16 mouse cellular contexts compared by ENCODE assay signal in genomic region chr17:31088711-31089110, GRCm38 (mm10). TPM values are rescaled to one million over a fixed set of nuclear protein-coding genes. Genes with fewer than 3 reads are reported as not detected.
DNase-seq lines count a peak whose midpoint lies in the region; ATAC-seq and TF ChIP-seq lines count a peak whose summit lies in the region.
"Had no signal": no experiment of that assay in that cellular context is flagged by ENCODE, and none has a peak within 500 bp of the region (broad histone marks: within the 10 kb centered on the region; RNA-seq: fewer than 3 reads in every experiment).

No protein-coding gene starts in this region.

- H3K27me3 ChIP-seq in heart, embryonic 13.5 days (replicated peaks): no peaks in the 10 kb centered on the region
- H3K27me3 ChIP-seq in neural tube, embryonic 15.5 days (replicated peaks): no peaks in the 10 kb centered on the region
- H3K27me3 ChIP-seq in lung, embryonic 14.5 days (ENCODE audit: insufficient read depth, low read length): no peaks in the 10 kb centered on the region; the same call in 1 of the 2 replicates
- H3K27me3 ChIP-seq: heart, embryonic 15.5 days; limb, embryonic 12.5 days had no signal

- intact Hi-C loops in heart, postnatal 14 days (cut with DNase I): no loop called here

- no peak overlapping the region for H3K4me2 ChIP-seq in heart, embryonic 13.5 days
- no peak overlapping the region for H3K4me2 ChIP-seq in neural tube, embryonic 15.5 days
- H3K4me2 ChIP-seq in lung, embryonic 14.5 days: no peak overlapping the region
- H3K4me2 ChIP-seq: heart, embryonic 15.5 days; limb, embryonic 12.5 days had no signal

- 48% methylated on average over 5 of the region's 5 CpGs for WGBS in heart, embryonic 13.5 days
- 61% methylated on average over 5 of the region's 5 CpGs for WGBS in neural tube, embryonic 15.5 days
- WGBS in lung, embryonic 14.5 days: 37% methylated on average over 5 of the region's 5 CpGs

- H3K4me3 ChIP-seq in heart, embryonic 13.5 days: no peak overlapping the region
- no peak overlapping the region for H3K4me3 ChIP-seq in neural tube, embryonic 15.5 days (replicated peaks)
- no peak overlapping the region for H3K4me3 ChIP-seq in lung, embryonic 14.5 days (ENCODE audit: low read depth, low read length)
- H3K4me3 ChIP-seq: heart, embryonic 15.5 days; limb, embryonic 12.5 days; myocyte had no signal

- no peak for ATAC-seq in heart, embryonic 13.5 days (ENCODE audit: extremely low read depth, insufficient number of reproducible peaks, low FRiP score, low TSS enrichment)
- no peak for ATAC-seq in neural tube, embryonic 15.5 days (ENCODE audit: low FRiP score)
- ATAC-seq in lung, embryonic 14.5 days (ENCODE audit: insufficient read depth): no peak

- H3K27ac ChIP-seq in heart, embryonic 13.5 days (replicated peaks): 0 out of 2 replicates have a peak overlapping the region, but pooled peaks have one; percentile 57
- 0 out of 2 replicates have a peak overlapping the region, but pooled peaks have one; percentile 56 for H3K27ac ChIP-seq in neural tube, embryonic 15.5 days (replicated peaks)
- no peak overlapping the region; the same call in 1 of the 2 replicates for H3K27ac ChIP-seq in lung, embryonic 14.5 days (ENCODE audit: low read depth)

- H3K9me3 ChIP-seq in heart, embryonic 13.5 days: peaks cover 5% of the 10 kb centered on the region
- H3K9me3 ChIP-seq in neural tube, embryonic 15.5 days (replicated peaks): no peaks in the 10 kb centered on the region
- no peaks in the 10 kb centered on the region for H3K9me3 ChIP-seq in lung, embryonic 14.5 days (ENCODE audit: low read depth, low read length)
- H3K9me3 ChIP-seq: heart, embryonic 15.5 days; limb, embryonic 12.5 days had no signal

- TF ChIP-seq CTCF in lung, embryonic 14.5 days (IDR thresholded peaks at IDR 0.05; ENCODE audit: low read depth): peak; percentile 29; the same call in 1 of the 2 replicates

- peaks cover 46% of the 10 kb centered on the region for H3K4me1 ChIP-seq in heart, embryonic 13.5 days
- peaks cover 39% of the 10 kb centered on the region for H3K4me1 ChIP-seq in neural tube, embryonic 15.5 days
- peaks cover 17% of the 10 kb centered on the region for H3K4me1 ChIP-seq in lung, embryonic 14.5 days (ENCODE audit: insufficient read depth)

- H3K36me3 ChIP-seq in heart, embryonic 13.5 days: peaks cover 7% of the 10 kb centered on the region
- H3K36me3 ChIP-seq in neural tube, embryonic 15.5 days: 0 out of 2 replicates have a peak, but pooled peaks cover 9% of the 10 kb centered on the region
- H3K36me3 ChIP-seq in lung, embryonic 14.5 days (ENCODE audit: insufficient read depth): no peaks in the 10 kb centered on the region
- H3K36me3 ChIP-seq: heart, embryonic 15.5 days had no signal

- no peak overlapping the region for H3K9ac ChIP-seq in heart, embryonic 13.5 days
- no peak overlapping the region for H3K9ac ChIP-seq in neural tube, embryonic 15.5 days (replicated peaks)
- no peak overlapping the region for H3K9ac ChIP-seq in lung, embryonic 14.5 days
- H3K9ac ChIP-seq: limb, embryonic 12.5 days had no signal

- DNase-seq in heart, postnatal 14 days: no peak
- no peak for DNase-seq in neural tube, embryonic 10.5 days (ENCODE audit: extremely low spot score, low spot score)
- peak; percentile 21 for DNase-seq in lung, embryonic 14.5 days
- DNase-seq in cerebellum, adult 18-20 months: no peak
- DNase-seq in frontal cortex, postnatal 36 days (ENCODE audit: low spot score in 2 of 2): no peak
- no peak for DNase-seq in cerebellum, postnatal 4 days (ENCODE audit: low spot score in 2 of 2)
- DNase-seq: adrenal gland, adult 8-10 months; cerebellum, adult 11 months; kidney, adult 18-20 months; layer of hippocampus, adult 9-11 months; thymus, adult 2 months had no signal

RNA-seq across cellular contexts. Expression of gene Abcg1, which starts 31.2 kb away (rescaled TPM):
- polyA plus RNA-seq in heart, embryonic 13.5 days (2015; fragmentation: Nextera tagmentation; extraction: Ambion mirVana): 7.7 and 8.2 TPM in 2 replicates
- total RNA-seq in heart, postnatal 14 days (2021): 10 to 100 TPM; 11.0 to 13.5 TPM
- 18.5 and 19.9 TPM in 2 replicates for polyA plus RNA-seq in neural tube, embryonic 15.5 days (2015; fragmentation: Nextera tagmentation; extraction: Ambion mirVana)
- polyA plus RNA-seq in lung, embryonic 14.5 days (2014; fragmentation: Nextera tagmentation; extraction: Ambion mirVana): 8.4 and 9.6 TPM in 2 replicates

RNA-seq across cellular contexts. Expression of gene Tff3, which starts 40.7 kb away (rescaled TPM):
- not detected in 2 replicates for polyA plus RNA-seq in heart, embryonic 13.5 days (2015; fragmentation: Nextera tagmentation; extraction: Ambion mirVana)
- total RNA-seq in heart, postnatal 14 days (2021): not detected
- polyA plus RNA-seq in neural tube, embryonic 15.5 days (2015; fragmentation: Nextera tagmentation; extraction: Ambion mirVana): 3.2 and 32.6 TPM in 2 replicates
- polyA plus RNA-seq in lung, embryonic 14.5 days (2014; fragmentation: Nextera tagmentation; extraction: Ambion mirVana): not detected in 2 replicates
- total RNA-seq: adrenal gland, adult 8-10 months had no signal
- polyA plus RNA-seq: heart, embryonic 15.5 days; limb, embryonic 12.5 days; myocyte had no signal

RNA-seq across cellular contexts. Expression of gene Tff2, which starts 55.4 kb away (rescaled TPM):
- not detected in 2 replicates for polyA plus RNA-seq in heart, embryonic 13.5 days (2015; fragmentation: Nextera tagmentation; extraction: Ambion mirVana)
- under 1 TPM in 1 of 2 experiments, not detected in 1; 0.88 TPM for total RNA-seq in heart, postnatal 14 days (2021)
- polyA plus RNA-seq in neural tube, embryonic 15.5 days (2015; fragmentation: Nextera tagmentation; extraction: Ambion mirVana): not detected in 2 replicates
- not detected in 2 replicates for polyA plus RNA-seq in lung, embryonic 14.5 days (2014; fragmentation: Nextera tagmentation; extraction: Ambion mirVana)
- total RNA-seq: adrenal gland, adult 8-10 months had no signal
- polyA plus RNA-seq: heart, embryonic 15.5 days; limb, embryonic 12.5 days; myocyte had no signal
